Mouse (Mus musculus) thymus, adult 2 months (tissue): ENCODE data around the gene Gm34653.

Source experiments
- CTCF ChIP-seq: fragments of 200-500 bp; IDR thresholded peaks from 2 replicates; pipeline ENCODE4 v1.5.1; 2012; ENCODE audit warnings: mild to moderate bottlenecking, control low read depth, low read length, moderate library complexity, borderline replicate concordance; ENCODE audit not compliant: control insufficient read depth, poor library complexity, insufficient read depth; ENCODE audit errors: extremely low read depth
- POLR2A ChIP-seq: fragments of 200-500 bp; IDR thresholded peaks from 2 replicates; pipeline ENCODE4 v1.6.1; 2012; ENCODE audit warnings: mild to moderate bottlenecking, low read length, control low read depth, moderate library complexity; ENCODE audit not compliant: control insufficient read depth, poor library complexity, insufficient read depth; ENCODE audit errors: extremely low read depth

DNA sequence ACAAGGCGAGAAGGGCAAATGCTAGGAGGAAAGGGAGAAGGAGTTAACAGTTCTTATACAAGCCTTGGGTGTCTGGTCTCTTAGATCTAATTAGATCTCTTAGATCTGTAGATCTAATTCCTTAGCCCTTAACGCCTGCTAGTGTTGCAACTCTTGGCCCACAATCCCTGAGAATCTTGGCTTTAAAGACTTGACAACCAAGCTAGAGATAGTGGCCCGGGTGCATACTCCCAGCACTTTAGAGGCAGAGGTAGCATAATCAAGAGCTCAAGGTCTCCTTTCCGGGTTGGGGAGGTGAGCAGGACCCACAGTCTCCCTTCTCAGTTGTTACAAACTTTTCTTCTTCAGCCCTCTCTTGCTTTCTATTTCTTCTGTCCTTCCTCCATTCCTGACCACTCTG lies 5.2 kb upstream of the Gm34653 start:
- TF ChIP-seq CTCF (no peak), POLR2A (no peak)
